Mouse (Mus musculus) limb, embryonic 14.5 days (tissue): ENCODE measurements around the gene Bach2. TPM values are rescaled to one million over a fixed set of nuclear protein-coding genes. Genes with fewer than 3 reads are reported as not detected.

Experiments
- ATAC-seq: fragments of 200-750 bp; cut with Nextera tagmentation; 2 replicates; pipeline ENCODE4 v1.8.0; 2017; ENCODE audit warnings: low read depth, moderate number of reproducible peaks, moderate TSS enrichment; ENCODE audit not compliant: low FRiP score
- DNase-seq: peaks from one replicate; pipeline ENCODE4 v3.0.0-alpha.2; 2015; ENCODE audit warnings: low spot score
- H3K27ac ChIP-seq: fragments of 300-500 bp; sonication (generic); replicated peaks from 2 replicates; pipeline ENCODE4 v1.5.1; 2014; ENCODE audit warnings: low read depth, mild to moderate bottlenecking, low read length, moderate library complexity, mixed read lengths
- H3K27me3 ChIP-seq: fragments of 300-500 bp; sonication (generic); 2 replicates; pipeline ENCODE4 v1.6.1; 2014; ENCODE audit warnings: low read length, mixed read lengths; ENCODE audit not compliant: control insufficient read depth, insufficient read depth
- H3K36me3 ChIP-seq: fragments of 300-500 bp; sonication (generic); 2 replicates; pipeline ENCODE4 v1.6.1; 2014; ENCODE audit warnings: mild to moderate bottlenecking, low read length, moderate library complexity, mixed read lengths; ENCODE audit not compliant: control insufficient read depth, insufficient read depth
- H3K4me1 ChIP-seq: fragments of 300-500 bp; sonication (generic); 2 replicates; pipeline ENCODE4 v1.6.1; 2014; ENCODE audit warnings: antibody characterized with exemption, low read length, mixed read lengths; ENCODE audit not compliant: control insufficient read depth, insufficient read depth
- H3K4me2 ChIP-seq: fragments of 300-500 bp; sonication (generic); replicated peaks from 2 replicates; pipeline ENCODE4 v1.6.1; 2014; ENCODE audit warnings: low read depth, mild to moderate bottlenecking, low read length, moderate library complexity; ENCODE audit not compliant: severe bottlenecking
- H3K4me3 ChIP-seq: fragments of 300-500 bp; sonication (generic); replicated peaks from 2 replicates; pipeline ENCODE4 v1.5.1; 2014; ENCODE audit warnings: low read length
- H3K9ac ChIP-seq: fragments of 300-500 bp; sonication (generic); 2 replicates; pipeline ENCODE4 v1.6.1; 2014; ENCODE audit warnings: mild to moderate bottlenecking, low read depth, low read length, moderate library complexity; ENCODE audit not compliant: severe bottlenecking
- H3K9me3 ChIP-seq: fragments of 300-500 bp; sonication (generic); 2 replicates; pipeline ENCODE4 v1.6.1; 2016; ENCODE audit warnings: low read length; ENCODE audit not compliant: control insufficient read depth
- POLR2A ChIP-seq: fragments of 200-500 bp; IDR thresholded peaks from 2 replicates; pipeline ENCODE4 v1.8.0; 2012; ENCODE audit warnings: inconsistent platforms, mild to moderate bottlenecking, moderate library complexity, borderline replicate concordance; ENCODE audit not compliant: insufficient read depth, insufficient read length; ENCODE audit errors: extremely low read depth
- WGBS: fragments of 180-500 bp; shearing (Covaris S2); extraction: QIAGEN DNeasy Blood & Tissue Kit; methylation state at CpG from one replicate; pipeline ENCODE4 v1.1.7; 2014; 5-methylcytosine and 5-hydroxymethylcytosine counted together
- polyA plus RNA-seq, 2 experiments: library from polyadenylated mRNA; depleted of rRNA in 1 of 2; stranded (reverse) in 1 of 2; unstranded in 1 of 2; fragments of >200 nt; fragmentation: Nextera tagmentation in 1 of 2; extraction: Ambion mirVana in 1 of 2; gene quantifications; 2 replicates each; pipeline versions ENCODE4 v1.2.1 to v1.2.3; 2012 to 2014

The Bach2 gene
- polyA plus RNA-seq, 2 experiments = 6.0 to 9.6 TPM

DNA sequence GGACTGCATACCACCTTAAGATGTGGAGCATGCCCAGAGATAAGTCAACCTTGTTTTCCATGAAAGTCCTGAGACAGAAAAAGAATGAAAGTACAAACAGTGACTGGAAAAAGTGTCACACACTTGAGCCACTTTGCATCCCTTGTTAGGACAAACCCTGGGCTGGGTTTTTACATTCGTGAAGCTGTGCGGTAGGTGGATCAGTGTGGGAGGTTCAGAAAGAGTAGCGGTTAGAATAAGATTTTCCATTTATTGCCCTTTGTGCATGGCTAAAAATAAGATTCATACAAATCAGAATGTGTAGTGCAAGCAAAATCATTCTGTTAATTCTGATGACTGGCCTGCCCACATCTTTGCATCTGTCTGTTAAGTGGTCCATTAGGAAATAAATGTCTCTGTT, 187.0 kb downstream of the Bach2 start:
- TF ChIP-seq POLR2A = no peak
- H3K27ac ChIP-seq = no peak overlapping the region

DNA sequence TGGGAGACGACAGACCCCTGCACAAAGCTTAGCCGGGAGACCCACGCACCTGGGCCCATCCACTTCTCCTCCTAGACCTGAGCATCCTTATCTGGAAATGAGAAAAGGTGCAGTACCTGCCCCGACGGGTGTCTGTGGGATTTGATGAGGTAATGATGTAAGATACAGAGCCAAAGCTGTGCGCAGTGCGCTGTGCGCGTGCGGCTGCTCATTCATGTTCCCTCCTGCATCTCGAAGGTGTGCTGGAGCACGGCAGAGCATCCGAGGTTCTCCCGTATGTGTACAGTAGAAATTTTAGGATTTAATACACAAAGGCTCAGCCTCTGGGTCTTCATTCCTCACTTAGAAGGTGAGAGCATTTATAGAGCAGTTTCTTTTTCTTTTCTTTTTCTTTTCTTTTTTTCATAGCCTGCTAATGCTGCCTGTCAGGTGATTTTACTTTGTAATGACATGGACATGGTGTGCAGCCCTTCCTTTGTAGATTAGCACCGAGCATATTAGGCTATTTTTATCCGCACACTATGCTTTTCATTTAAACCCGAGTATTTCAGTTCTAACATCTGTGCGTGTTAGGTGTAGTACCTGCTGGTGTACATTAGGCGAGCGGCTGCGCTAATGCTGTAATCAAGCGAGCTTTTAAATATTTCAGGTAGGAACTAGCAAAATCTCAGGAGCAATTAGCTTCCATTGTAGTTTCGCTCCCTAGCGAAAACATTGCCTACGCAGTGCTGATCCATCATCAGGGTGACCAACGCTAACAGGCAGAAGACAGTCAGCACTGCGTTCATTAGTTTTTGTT, 188.4 kb downstream of the Bach2 start:
- Histone ChIP-seq H3K4me3 (no peak overlapping the region), H3K36me3 (no peaks in the 10 kb centered on the region), H3K4me1 (0 out of 2 replicates have a peak, but pooled peaks cover 6% of the 10 kb centered on the region), H3K27ac (no peak overlapping the region), H3K9ac (no peak overlapping the region), H3K4me2 (no peak overlapping the region), H3K9me3 (no peaks in the 10 kb centered on the region), H3K27me3 (no peaks in the 10 kb centered on the region)
- WGBS = 76% methylated on average over 27 of the region's 27 CpGs
- ATAC-seq = no peak
- DNase-seq = no peak
- no peak for TF ChIP-seq POLR2A

More for the DNA sequence above, 187.0 kb downstream of the Bach2 start:
- no peak for DNase-seq
- Histone ChIP-seq H3K9ac (no peak overlapping the region), H3K4me3 (no peak overlapping the region), H3K4me1 (0 out of 2 replicates have a peak, but pooled peaks cover under 1% of the 10 kb centered on the region), H3K9me3 (no peaks in the 10 kb centered on the region), H3K4me2 (no peak overlapping the region), H3K27me3 (no peaks in the 10 kb centered on the region), H3K36me3 (no peaks in the 10 kb centered on the region)
- ATAC-seq = no peak
- WGBS = 95% methylated on average over 3 of the region's 3 CpGs

DNA sequence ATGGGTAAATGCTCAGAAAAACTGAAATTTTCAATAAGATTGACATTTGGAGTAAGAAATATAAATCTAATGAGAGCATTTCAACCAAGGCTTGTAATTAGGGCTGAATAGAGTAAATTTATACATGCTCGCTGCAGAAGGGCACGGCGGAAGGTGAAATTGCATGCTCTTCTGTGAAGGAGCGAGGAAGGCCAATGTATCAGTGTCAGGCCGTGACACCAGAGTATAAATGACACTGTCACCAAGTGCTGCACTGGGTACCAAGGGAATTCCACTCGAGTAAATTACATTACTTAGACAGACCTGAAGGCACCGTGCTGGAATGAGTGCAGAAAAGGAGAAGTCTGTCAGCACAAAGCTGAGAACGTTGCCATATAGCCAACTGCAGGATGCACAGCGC, 190.1 kb downstream of the Bach2 start:
- 82% methylated on average over 9 of the region's 9 CpGs for whole genome bisulfite sequencing
- Histone ChIP-seq H3K27ac (no peak overlapping the region), H3K4me2 (no peak overlapping the region), H3K27me3 (no peaks in the 10 kb centered on the region), H3K9me3 (no peaks in the 10 kb centered on the region), H3K4me3 (no peak overlapping the region), H3K9ac (no peak overlapping the region), H3K4me1 (peaks cover 6% of the 10 kb centered on the region; the same call in 1 of the 2 replicates), H3K36me3 (no peaks in the 10 kb centered on the region)
- DNase-seq (no peak), ATAC-seq (no peak)
- no peak for TF ChIP-seq POLR2A

DNA sequence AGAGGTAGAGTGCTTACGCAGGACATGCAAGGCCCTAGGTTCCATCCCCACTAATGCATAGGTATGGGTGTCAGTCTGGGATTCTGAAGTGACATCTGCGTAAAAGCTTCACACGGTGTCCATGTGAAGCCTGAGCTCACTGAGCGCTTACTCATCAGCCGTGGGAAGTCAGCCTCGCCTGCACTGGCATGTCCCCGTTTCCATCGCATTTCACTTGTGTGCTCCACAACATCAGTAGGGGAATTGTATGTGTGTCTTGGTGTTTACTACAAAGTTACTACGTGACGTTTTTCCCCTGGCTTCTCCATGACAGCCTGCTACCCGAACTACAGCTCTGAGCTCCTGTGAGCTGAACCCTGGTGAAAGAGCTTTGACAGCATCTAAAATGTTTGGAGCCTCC, 191.5 kb downstream of the Bach2 start:
- Histone ChIP-seq H3K4me1 (peaks cover 6% of the 10 kb centered on the region; the same call in 1 of the 2 replicates), H3K27ac (no peak overlapping the region), H3K4me3 (no peak overlapping the region), H3K36me3 (no peaks in the 10 kb centered on the region), H3K9me3 (no peaks in the 10 kb centered on the region), H3K4me2 (no peak overlapping the region), H3K9ac (no peak overlapping the region), H3K27me3 (no peaks in the 10 kb centered on the region)
- 78% methylated on average over 11 of the region's 11 CpGs for WGBS
- ATAC-seq (no peak), DNase-seq (no peak)
- TF ChIP-seq POLR2A = no peak

DNA sequence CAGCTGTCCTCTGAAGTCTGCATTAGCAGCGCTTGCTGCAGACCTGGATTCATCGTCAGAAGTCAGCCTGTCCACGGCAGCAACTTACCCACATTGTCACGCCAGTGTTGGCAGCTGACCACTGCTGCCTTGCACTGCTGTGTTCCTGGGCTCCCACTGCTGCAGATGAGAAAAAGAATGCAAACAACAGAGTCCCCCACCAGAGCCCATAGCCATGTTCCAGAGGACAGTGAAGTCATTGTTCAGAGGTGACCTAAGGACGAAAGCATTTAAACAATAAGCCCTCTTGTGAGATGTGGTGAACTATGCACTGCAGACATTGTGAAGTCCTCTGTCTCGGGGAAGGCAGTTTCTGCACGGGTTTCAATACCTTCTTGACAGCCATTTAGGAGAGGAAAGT, 192.4 kb downstream of the Bach2 start:
- H3K27me3 ChIP-seq = no peaks in the 10 kb centered on the region
- 38% methylated on average over 7 of the region's 7 CpGs for WGBS
- ATAC-seq = peak; percentile 50; the same call in 1 of the 2 replicates
- no peak overlapping the region for H3K4me3 ChIP-seq
- H3K4me2 ChIP-seq = no peak overlapping the region
- TF ChIP-seq POLR2A = no peak
- H3K4me1 ChIP-seq = peaks cover 6% of the 10 kb centered on the region; the same call in 1 of the 2 replicates
- no peaks in the 10 kb centered on the region for H3K9me3 ChIP-seq
- no peak for DNase-seq
- no peak overlapping the region for H3K27ac ChIP-seq
- H3K9ac ChIP-seq = no peak overlapping the region
- no peaks in the 10 kb centered on the region for H3K36me3 ChIP-seq
